Mouse (Mus musculus): ENCODE measurements at regions not wholly inside any gene's neighbourhood (a gene's known extent, or its start where the extent isn't known, plus 50 kb on each side); places are given as distances from the start of the nearest gene placed in this dataset.

DNA sequence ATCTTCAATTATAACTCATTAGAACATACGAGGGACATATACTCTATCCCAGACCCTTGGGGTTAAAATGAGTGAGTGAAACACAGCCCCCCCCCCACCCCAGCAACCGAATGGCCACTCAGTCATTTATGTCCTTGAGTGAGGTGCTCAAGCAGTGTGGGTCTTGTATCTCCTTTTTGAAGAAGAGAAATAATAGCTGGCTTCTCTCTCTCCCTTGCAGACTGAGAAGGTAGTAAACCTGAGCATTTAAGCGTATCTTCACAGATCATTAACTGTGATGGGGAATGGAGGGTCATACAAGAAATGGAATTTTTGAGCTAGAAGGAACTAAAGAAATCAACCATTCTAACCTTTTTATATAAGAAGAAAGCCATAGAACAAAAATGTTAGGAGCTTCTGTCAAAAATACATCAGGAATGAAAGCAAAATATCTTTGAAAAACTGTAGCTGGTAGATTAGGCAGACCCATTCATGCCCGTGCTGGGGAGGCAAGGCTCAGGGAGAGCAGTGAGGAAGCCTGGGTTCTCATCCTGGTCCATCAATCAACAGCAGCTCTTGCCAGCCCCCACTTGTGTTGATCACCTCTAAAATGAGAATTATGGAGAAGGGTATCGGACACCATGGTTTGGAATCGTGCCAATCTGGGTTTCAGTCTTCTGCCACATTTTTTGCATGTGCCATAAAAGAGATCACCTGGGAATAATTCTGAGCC, 98.4 kb upstream of the Plxna2 start:
- Histone ChIP-seq H3K4me2 (ENCODE audit: low read depth) (no peak overlapping the region), H3K36me3 (ENCODE audit: control insufficient read depth, insufficient read depth) (no peaks in the 10 kb centered on the region), H3K27me3 (ENCODE audit: control insufficient read depth, insufficient read depth, insufficient read length) (no peaks in the 10 kb centered on the region), H3K4me3 (no peak overlapping the region), H3K79me2 (ENCODE audit: control insufficient read depth, insufficient read depth) (no peaks in the 10 kb centered on the region), H3ac (ENCODE audit: control insufficient read depth, insufficient read length) (no peak overlapping the region)
- TF ChIP-seq REST (IDR thresholded peaks at IDR 0.05; ENCODE audit: insufficient read depth, insufficient read length), result no peak
- no peak for TF ChIP-seq MYOG (IDR thresholded peaks at IDR 0.05; ENCODE audit: control insufficient read depth in 1 of 3, insufficient read depth in 1 of 3, insufficient read length in 2 of 3, low read depth in 2 of 3)
- no peak for TF ChIP-seq MAX (IDR thresholded peaks at IDR 0.05; ENCODE audit: low read depth)
- TF ChIP-seq SRF (IDR thresholded peaks at IDR 0.05; ENCODE audit: control insufficient read depth, insufficient read length, low read depth), result no peak
- TF ChIP-seq TCF12 (IDR thresholded peaks at IDR 0.05; ENCODE audit: insufficient read depth, poor library complexity, severe bottlenecking), result no peak
- TF ChIP-seq MYOD1 (IDR thresholded peaks at IDR 0.05; ENCODE audit: control insufficient read depth in 1 of 3, insufficient read length in 2 of 3, low read depth in 2 of 3), result no peak
- no peak for TF ChIP-seq POLR2AphosphoS2 (IDR thresholded peaks at IDR 0.05; ENCODE audit: insufficient read length, low read depth)
- no peak for TF ChIP-seq POLR2A (IDR thresholded peaks at IDR 0.05; ENCODE audit: insufficient read length, low read depth)
- TF ChIP-seq E2F4 (IDR thresholded peaks at IDR 0.05; ENCODE audit: insufficient read depth), result no peak
- no peak for TF ChIP-seq CEBPB (IDR thresholded peaks at IDR 0.05; ENCODE audit: insufficient read depth, poor library complexity, severe bottlenecking)
- no peak for TF ChIP-seq USF1 (IDR thresholded peaks at IDR 0.05; ENCODE audit: low read depth)

GRCm38 (mm10) chr1:194516136-194516535, 101.9 kb upstream of the Plxna2 start:
- Histone ChIP-seq H3K27me3 (ENCODE audit: control insufficient read depth, insufficient read depth, insufficient read length) (no peaks in the 10 kb centered on the region), H3K4me3 (no peak overlapping the region), H3K4me2 (ENCODE audit: low read depth) (no peak overlapping the region), H3ac (ENCODE audit: control insufficient read depth, insufficient read length) (no peak overlapping the region), H3K79me2 (ENCODE audit: control insufficient read depth, insufficient read depth) (no peaks in the 10 kb centered on the region), H3K36me3 (ENCODE audit: control insufficient read depth, insufficient read depth) (no peaks in the 10 kb centered on the region)
- TF ChIP-seq SRF (IDR thresholded peaks at IDR 0.05; ENCODE audit: control insufficient read depth, insufficient read length, low read depth), result no peak
- TF ChIP-seq MAX (IDR thresholded peaks at IDR 0.05; ENCODE audit: low read depth), result no peak
- TF ChIP-seq MYOD1 (IDR thresholded peaks at IDR 0.05; ENCODE audit: control insufficient read depth in 1 of 3, insufficient read length in 2 of 3, low read depth in 2 of 3), result no peak
- no peak for TF ChIP-seq TCF12 (IDR thresholded peaks at IDR 0.05; ENCODE audit: insufficient read depth, poor library complexity, severe bottlenecking)
- no peak for TF ChIP-seq E2F4 (IDR thresholded peaks at IDR 0.05; ENCODE audit: insufficient read depth)
- no peak for TF ChIP-seq POLR2AphosphoS2 (IDR thresholded peaks at IDR 0.05; ENCODE audit: insufficient read length, low read depth)
- TF ChIP-seq USF1 (IDR thresholded peaks at IDR 0.05; ENCODE audit: low read depth), result no peak
- no peak for TF ChIP-seq POLR2A (IDR thresholded peaks at IDR 0.05; ENCODE audit: insufficient read length, low read depth)
- TF ChIP-seq TCF3 (IDR thresholded peaks at IDR 0.05; ENCODE audit: insufficient read length, low read depth), result no peak
- no peak for TF ChIP-seq MYOG (IDR thresholded peaks at IDR 0.05; ENCODE audit: control insufficient read depth in 1 of 3, insufficient read depth in 1 of 3, insufficient read length in 2 of 3, low read depth in 2 of 3)
- TF ChIP-seq REST (IDR thresholded peaks at IDR 0.05; ENCODE audit: insufficient read depth, insufficient read length), result no peak
- TF ChIP-seq CEBPB (IDR thresholded peaks at IDR 0.05; ENCODE audit: insufficient read depth, poor library complexity, severe bottlenecking), result no peak

DNA sequence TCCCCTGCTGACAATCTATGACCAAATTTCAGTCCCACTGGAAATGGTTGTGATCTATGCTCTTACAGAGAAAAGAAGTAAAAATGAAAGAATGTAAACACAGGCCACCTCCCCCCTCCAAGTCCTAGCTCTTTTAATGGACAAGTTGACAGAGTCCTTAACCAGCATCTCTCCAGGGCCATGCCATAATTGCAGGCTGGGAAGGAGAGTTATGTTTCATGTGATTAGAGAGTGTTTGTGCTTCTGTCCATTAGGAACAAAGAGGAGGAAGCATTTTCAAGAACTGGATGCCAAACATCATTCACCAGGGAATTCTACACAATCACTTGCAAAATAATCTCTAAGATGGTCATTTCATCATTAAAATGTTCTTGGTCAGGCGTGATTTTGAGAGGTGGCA, 109.7 kb upstream of the Plxna2 start:
- H3K4me2 ChIP-seq (ENCODE audit: low read depth), result no peak overlapping the region
- no peaks in the 10 kb centered on the region for H3K79me2 ChIP-seq (ENCODE audit: control insufficient read depth, insufficient read depth)
- H3K27me3 ChIP-seq (ENCODE audit: control insufficient read depth, insufficient read depth, insufficient read length), result no peaks in the 10 kb centered on the region
- H3ac ChIP-seq (ENCODE audit: control insufficient read depth, insufficient read length), result no peak overlapping the region
- no peak overlapping the region for H3K4me3 ChIP-seq
- TF ChIP-seq E2F4 (IDR thresholded peaks at IDR 0.05; ENCODE audit: insufficient read depth) (no peak), MAX (IDR thresholded peaks at IDR 0.05; ENCODE audit: low read depth) (no peak), REST (IDR thresholded peaks at IDR 0.05; ENCODE audit: insufficient read depth, insufficient read length) (no peak)
- H3K36me3 ChIP-seq (ENCODE audit: control insufficient read depth, insufficient read depth), result no peaks in the 10 kb centered on the region

DNA sequence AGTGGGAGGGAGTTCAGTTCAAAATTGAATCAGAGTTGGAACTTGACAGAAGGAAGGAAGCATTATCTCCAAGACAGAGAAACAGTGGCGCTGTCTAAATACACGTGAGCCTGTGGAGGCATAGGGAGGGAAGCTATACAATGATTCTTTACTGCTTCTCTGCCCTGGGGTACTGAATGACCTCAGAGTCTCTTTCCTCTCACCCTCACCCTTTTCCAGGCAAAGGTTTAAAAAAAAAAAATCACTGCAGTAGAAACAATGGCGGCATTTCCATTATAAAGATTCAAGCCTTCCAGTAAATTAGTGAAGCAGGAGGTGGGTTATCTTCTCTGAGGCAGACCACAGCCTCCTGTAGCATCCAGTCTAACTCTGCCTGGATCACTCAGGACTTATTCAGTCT, 112.2 kb upstream of the Plxna2 start:
- no peak overlapping the region for H3K4me3 ChIP-seq
- H3K4me2 ChIP-seq (ENCODE audit: low read depth), result no peak overlapping the region
- H3ac ChIP-seq (ENCODE audit: control insufficient read depth, insufficient read length), result no peak overlapping the region
- TF ChIP-seq POLR2AphosphoS2 (IDR thresholded peaks at IDR 0.05; ENCODE audit: insufficient read length, low read depth) (no peak), E2F4 (IDR thresholded peaks at IDR 0.05; ENCODE audit: insufficient read depth) (no peak), SRF (IDR thresholded peaks at IDR 0.05; ENCODE audit: control insufficient read depth, insufficient read length, low read depth) (no peak)
- H3K79me2 ChIP-seq (ENCODE audit: control insufficient read depth, insufficient read depth), result no peaks in the 10 kb centered on the region
- H3K27me3 ChIP-seq (ENCODE audit: control insufficient read depth, insufficient read depth, insufficient read length), result no peaks in the 10 kb centered on the region
- H3K36me3 ChIP-seq (ENCODE audit: control insufficient read depth, insufficient read depth), result no peaks in the 10 kb centered on the region

GRCm38 (mm10) chr1:194504207-194504606, 113.8 kb upstream of the Plxna2 start:
- H3K4me3 ChIP-seq, result no peak overlapping the region
- no peak overlapping the region for H3K4me2 ChIP-seq (ENCODE audit: low read depth)
- no peaks in the 10 kb centered on the region for H3K79me2 ChIP-seq (ENCODE audit: control insufficient read depth, insufficient read depth)
- TF ChIP-seq POLR2AphosphoS2 (IDR thresholded peaks at IDR 0.05; ENCODE audit: insufficient read length, low read depth), result no peak
- TF ChIP-seq MAX (IDR thresholded peaks at IDR 0.05; ENCODE audit: low read depth), result no peak
- TF ChIP-seq REST (IDR thresholded peaks at IDR 0.05; ENCODE audit: insufficient read depth, insufficient read length), result no peak
- no peak for TF ChIP-seq POLR2A (IDR thresholded peaks at IDR 0.05; ENCODE audit: insufficient read length, low read depth)
- TF ChIP-seq MYOD1 (IDR thresholded peaks at IDR 0.05; ENCODE audit: control insufficient read depth in 1 of 3, insufficient read length in 2 of 3, low read depth in 2 of 3), result no peak
- no peak for TF ChIP-seq CEBPB (IDR thresholded peaks at IDR 0.05; ENCODE audit: insufficient read depth, poor library complexity, severe bottlenecking)
- no peak for TF ChIP-seq SRF (IDR thresholded peaks at IDR 0.05; ENCODE audit: control insufficient read depth, insufficient read length, low read depth)
- no peak for TF ChIP-seq MYOG (IDR thresholded peaks at IDR 0.05; ENCODE audit: control insufficient read depth in 1 of 3, insufficient read depth in 1 of 3, insufficient read length in 2 of 3, low read depth in 2 of 3)
- H3K27me3 ChIP-seq (ENCODE audit: control insufficient read depth, insufficient read depth, insufficient read length), result no peaks in the 10 kb centered on the region
- no peaks in the 10 kb centered on the region for H3K36me3 ChIP-seq (ENCODE audit: control insufficient read depth, insufficient read depth)
- H3ac ChIP-seq (ENCODE audit: control insufficient read depth, insufficient read length), result no peak overlapping the region

All from myocyte (in vitro differentiated cells).